Mouse (Mus musculus): Measurements from ENCODE around the gene Poldip2.

The Poldip2 gene

DNA sequence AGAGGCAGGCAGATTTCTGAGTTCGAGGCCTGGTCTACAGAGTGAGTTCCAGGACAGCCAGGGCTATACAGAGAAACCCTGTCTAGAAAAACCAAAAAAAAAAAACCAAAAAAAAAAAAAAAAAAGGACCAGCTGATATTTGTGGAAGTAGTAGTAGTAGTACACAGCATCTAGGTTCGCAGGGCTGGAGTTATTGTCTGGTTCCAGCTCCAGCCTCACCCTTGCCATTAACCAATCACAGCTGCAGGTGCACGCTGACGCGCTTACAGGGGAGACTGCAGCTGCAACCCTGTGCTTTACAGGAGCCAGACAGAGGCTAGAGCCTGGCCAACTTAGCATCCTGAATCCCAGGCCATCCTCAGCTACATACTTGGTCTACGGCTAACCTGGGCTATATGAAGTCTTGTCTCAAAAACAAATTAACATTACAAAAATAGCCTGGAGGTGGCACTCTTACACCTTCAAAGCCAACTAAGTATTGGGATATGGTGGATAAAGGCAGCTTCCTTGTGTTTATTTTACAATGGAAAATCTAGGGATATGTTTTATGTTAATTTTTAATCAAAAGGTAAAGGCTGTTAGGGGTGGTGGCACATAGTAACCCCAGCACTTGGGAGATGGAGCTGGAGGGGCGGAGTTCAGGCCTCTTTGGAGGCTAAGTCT lies 32.6 kb downstream of the Poldip2 start:
- no peak for DNase-seq (ENCODE audit: low spot score in 2 of 2)

DNA sequence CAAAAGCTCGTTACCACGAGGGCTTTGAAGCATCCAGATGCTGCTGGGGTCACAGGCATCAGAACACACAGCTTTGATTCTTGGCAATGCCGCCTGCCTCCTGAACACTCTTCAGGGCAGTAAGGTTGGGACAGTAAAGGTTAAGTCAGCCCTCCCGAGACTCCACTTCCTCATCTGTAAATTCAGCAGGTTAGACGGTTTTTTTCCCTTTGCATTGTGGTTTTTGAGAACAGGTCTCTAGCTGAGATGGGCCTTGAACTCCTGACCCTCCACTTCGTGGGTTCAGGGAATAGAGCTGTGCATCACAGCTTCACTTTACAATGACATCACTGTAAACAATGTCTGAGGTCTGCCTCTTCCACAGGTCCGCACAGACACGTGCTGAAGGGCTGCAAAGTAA lies 33.2 kb downstream of the Poldip2 start:
- DNase-seq (ENCODE audit: low spot score in 2 of 2), result no peak

DNA sequence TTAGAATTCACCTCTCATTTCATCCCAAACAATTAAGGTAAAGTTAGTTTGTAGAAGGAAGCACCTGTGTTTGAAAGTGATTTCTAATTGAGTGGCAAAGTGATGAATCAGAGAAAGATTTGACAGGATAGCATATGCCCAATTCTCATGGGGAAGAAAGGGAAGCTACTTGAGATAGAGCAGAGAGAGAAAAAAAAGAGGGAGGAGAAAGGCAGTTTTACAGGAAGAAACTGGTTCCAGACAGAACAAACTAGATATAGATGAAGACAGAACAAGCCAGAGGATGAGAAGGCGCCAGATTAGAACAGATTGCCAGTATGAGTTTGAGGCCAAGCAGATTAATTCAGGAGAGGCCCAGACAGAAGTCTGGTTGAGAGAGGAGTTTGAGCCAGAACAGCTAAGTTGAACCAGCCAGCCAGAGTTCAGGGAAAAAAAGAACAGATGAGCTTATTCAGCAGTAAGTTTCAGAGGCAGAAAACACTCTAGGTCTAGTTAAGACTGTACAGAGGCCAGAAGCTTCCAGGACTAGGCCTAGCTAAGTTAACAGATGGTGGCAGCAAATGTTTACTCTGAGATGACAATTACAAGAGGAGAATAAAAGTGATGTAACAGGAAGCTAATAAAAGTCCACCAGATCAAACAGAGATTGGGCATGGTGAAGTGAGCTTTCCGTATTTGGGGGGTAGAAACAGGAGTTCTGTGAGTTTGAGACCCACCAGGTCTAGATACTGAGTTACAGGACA lies 35.9 kb downstream of the Poldip2 start:
- no peak for DNase-seq (ENCODE audit: low spot score in 2 of 2)

DNA sequence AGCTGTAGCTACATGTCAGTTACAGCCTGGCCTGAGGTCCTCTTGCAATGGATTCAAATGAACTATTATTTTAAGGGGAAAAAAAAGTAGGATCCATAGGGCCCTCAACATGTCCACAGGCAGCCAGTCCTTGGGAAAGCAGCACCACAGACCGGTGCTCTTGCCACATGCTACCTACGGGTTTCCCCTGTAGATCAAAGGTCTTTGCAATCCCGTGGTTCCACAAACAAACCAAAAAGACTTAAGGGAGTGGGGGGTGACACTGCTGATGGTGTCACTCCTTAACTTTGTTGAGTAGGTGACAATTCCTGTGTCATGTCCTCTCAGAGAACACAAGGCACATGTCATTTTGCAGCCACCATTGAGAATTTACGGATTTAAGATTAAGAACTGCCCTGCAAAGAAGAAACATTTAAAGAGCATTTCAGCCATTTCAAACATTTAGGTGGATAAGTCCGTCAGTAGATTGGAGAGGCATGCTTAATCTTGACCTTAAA lies 37.5 kb downstream of the Poldip2 start:
- DNase-seq (ENCODE audit: low spot score in 2 of 2), result no peak

DNA sequence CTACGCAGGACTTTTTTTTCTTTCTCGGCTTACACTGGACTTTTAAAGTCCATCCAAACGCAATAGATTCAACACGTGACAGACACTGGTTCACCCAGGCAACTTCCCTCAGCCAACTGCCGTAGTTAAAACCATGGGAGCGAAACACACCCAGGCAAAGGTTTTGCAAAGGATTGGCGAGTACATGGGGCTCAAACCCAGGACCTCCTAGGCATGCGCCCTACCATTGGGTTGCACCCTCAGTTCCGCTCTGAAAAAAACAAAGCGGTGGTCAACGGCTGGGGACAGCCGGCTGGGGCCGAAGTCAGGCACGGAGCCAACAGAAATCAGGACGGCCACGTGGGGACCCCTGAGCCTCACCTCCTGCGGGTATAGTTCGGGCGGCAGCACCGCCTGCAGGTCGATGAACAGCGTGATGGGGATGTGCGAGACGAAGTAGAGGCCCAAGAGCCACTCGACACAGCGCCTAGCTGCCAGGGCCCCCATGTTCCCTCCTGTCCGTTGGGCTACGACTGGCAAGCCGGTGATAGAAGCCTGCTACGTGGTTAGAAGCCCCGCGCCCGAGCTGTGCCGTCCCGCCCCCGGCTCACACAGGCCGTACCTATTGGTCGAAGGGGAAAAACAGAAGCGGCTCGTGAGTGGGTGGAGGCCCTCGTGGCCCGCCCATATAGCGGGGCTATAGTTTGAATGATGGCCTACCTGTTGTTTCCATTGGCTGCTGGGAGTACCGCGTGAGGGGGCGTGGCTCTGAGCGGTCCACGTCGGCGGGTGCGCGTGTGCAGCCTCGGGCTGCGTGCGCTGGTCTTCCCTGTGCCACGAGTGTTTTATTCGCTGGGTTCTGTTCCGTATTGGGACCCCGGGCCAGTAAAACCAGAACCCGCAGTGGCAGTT lies 38.4 kb downstream of the Poldip2 start, which contains the start of gene Tmem97:
Tmem97 (minus strand) TSS at position 610 of the 891 bp plus-strand sequence.
- peak; percentile 92 to 98 for DNase-seq (ENCODE audit: low spot score in 2 of 2)

DNA sequence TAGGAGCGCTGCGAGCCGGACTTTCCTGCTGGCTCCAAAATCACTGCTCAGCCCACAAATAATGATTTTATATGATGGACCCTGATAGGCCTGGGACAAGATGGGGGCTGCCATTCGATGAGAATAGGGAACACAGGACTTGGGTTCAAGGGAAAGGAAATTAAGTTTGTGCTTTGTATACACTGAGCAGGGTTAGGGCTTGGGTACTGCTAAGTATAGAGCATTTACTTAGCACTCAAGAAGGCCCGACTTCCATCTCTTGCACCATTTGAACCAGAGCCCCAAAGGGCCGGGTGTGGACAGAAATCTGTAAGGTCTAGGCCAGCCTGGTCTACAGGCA lies 39.0 kb downstream of the Poldip2 start:
- DNase-seq (ENCODE audit: low spot score in 2 of 2), result no peak

DNA sequence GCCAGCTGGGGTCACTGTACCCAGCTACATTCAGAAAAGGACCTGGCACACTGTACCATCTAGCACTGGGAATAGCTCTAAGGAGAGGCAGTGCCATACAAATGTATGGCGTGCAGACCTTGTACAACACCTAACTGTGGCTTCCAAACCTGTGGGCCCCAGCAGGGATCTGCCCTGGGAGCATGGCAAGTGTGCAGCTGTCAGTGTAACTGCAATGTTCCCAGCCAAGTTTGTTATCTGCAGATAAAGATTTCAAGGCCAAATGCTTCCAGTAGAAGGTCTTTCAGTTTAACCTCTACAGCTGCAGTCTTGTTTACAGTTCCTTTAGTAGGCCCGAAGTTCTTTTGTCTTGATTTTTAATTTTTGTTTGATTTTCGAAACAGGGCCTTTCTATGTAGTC lies 43.6 kb downstream of the Poldip2 start:
- DNase-seq (ENCODE audit: low spot score in 2 of 2), result no peak

DNA sequence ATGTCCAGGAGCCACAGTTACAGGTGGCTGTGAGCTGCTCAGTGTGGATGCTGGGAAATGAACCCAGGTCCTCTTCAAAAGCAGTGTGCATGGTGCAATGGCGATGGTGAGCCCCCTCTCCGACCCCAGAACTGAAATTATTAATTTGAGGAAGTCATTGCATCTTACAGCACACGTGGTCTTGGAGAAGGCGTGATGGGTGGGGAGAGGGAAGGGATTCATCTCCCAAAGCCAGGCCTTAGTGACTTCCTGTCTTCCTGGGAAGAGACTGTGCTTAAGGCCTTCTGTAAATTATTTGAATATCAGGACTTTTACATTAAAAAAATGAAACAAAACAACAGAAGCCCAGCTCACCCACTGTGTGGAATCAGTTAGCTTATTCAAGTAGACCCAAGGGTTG lies 44.1 kb downstream of the Poldip2 start:
- no peak for DNase-seq (ENCODE audit: low spot score in 2 of 2)

DNA sequence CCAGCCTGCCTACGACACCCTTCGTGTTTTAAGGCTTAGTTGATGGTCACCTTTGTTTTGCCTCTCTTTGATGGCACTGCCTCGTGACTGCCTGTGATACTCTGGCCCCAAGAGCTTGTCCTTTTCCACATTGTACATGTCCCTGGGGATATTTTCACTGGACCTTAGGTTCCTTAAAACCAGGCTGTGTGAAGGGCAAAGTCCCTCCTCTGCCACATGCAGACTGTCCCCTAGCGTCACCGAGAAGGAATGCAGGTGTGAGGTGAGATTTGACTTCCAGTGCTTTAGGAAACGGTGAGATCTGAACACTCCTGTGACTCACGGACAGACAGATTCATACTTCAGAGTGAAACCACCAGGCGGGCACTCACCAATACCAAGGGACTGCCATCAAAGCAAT lies 45.2 kb downstream of the Poldip2 start:
- no peak for DNase-seq (ENCODE audit: low spot score in 2 of 2)

DNA sequence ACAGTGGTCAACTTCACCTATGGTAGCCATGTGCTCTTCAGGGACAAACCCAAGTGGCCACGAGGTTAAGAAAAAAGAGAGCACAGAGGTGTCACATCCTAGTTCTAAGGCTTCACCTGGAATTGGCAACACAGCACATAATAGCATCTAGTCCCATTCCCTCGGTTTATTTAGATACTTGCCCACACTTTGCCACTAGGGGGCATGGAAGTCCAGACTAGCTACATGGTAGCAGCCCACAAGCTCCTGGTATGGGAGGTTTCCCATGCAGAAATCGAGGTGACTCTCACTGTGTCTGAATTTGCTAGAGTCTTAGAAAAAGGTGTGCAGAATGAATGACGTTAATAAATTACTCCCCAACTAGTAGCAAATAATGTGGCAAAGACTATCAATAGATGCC lies 48.5 kb downstream of the Poldip2 start:
- peak; percentile 43 to 89 for DNase-seq (ENCODE audit: low spot score in 2 of 2)

DNA sequence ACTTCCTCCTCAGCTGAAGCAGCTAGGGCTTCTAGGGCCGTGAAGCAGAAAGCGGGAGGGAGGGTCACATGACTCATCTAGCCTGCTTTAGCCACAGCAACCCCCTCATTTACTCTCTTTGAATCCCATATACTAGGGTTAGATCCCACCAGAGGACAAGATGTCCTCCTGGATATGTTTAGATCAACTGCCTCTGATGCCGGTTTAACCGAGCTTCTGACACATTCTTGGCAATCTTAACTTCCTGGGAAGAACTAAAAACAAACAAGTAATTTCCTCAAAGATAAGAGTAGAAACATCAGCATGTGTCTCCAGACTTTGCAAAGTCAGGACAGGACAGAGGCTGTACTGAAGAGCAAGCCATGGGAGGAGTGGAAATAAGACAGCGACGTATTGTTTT lies 54.8 kb downstream of the Poldip2 start:
- DNase-seq (ENCODE audit: low spot score in 2 of 2), result no peak

DNA sequence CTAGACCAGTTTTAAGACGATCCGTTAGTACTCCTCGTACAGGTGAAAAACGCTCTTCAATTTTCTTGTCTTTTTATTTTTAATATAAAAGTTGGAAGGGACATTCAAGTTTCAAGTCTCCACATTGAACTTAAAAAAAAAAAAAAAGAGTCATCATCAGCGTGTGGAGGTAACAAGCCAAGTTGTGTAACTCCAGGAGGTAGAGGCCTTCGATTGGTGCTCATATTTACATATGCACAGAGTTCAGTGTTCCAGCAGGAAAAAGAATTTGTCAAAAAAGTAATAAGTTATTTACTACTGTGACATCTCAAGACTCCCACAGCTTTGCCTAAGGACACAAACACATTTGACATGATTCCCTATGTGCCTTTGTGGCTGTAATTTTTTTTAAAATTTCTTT lies 55.6 kb downstream of the Poldip2 start:
- no peak for DNase-seq (ENCODE audit: low spot score in 2 of 2)

DNA sequence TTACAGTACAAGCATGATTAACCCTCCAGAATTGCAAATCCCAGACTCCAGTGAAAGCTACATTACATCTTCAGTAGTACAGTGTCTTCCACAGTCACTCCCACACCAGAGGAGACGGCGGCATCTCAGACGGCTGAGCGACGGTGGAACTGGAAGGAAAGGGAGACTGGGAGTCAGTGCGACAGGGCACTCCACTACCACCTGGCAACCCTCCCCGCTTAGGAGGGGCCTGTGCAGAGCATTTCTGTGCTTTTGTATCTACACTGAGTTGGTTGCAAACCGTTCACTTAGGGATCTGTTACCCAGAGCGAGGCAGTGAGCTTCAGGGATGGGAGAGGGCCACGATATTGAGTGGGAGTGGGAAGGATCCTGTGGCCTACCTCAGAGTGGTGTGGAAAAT lies 56.8 kb downstream of the Poldip2 start:
- no peak for DNase-seq (ENCODE audit: low spot score in 2 of 2)

DNA sequence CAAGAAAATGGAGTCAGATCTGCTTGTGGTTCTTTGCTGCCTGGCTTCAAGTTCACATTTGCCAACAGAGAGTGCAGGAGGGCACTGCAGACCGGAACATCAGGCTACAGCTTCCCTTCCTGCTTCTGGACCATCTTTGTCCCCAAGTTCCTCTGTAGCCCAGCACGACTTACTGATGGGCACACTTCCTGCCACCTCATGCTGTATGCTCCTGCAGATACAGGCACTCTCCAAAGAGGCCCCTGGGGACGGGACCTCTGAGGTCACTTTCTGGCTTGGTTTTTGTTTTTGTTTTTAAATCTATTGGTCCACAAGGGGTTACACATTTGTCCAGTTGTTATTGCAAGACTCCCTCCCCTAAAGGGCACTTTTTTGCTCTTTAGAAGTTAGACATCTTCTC lies 57.8 kb downstream of the Poldip2 start:
- DNase-seq (ENCODE audit: low spot score in 2 of 2), result no peak

DNA sequence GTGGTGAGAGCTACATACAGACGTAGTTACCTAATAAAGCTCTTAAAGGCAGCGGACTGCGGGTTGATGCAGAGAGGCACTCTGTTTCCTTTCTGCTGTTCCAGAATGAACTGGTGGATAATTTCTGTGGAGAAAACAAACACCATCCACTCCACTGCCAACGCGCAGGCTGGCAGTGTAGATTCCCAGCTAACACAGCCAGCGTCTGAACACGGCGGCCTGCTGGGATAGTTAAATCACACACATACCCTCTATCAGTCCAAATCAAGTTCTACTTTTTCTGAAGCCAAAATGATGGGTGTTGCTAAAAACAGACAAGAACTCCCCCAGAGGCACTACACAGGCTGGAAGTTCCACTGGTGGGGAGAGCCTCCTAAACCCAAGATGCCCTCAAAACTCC lies 59.4 kb downstream of the Poldip2 start:
- DNase-seq (ENCODE audit: low spot score in 2 of 2), result peak in 1 of 2 experiments; percentile 46

DNA sequence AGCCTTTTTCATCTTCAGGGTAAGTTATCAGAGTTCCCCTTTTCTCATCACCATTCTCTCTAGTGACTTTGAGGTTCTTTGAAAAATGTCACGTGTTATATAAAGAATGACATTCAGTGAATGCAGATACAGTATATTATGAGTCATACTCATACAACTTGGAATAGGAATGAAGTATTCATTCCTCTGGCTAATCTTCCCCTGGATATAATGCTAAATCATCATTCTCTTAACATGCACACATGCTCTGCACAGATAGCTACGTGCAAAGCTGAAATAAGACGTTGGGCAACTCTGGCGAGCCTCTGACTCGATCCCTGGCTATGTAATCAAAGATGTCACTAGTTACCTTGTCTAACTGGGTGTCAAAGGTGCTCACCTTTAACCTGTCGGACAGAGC lies 59.9 kb downstream of the Poldip2 start:
- DNase-seq (ENCODE audit: low spot score in 2 of 2), result no peak
